Mouse (Mus musculus) skeletal muscle tissue, adult 2 months (tissue): Measurements from ENCODE around the gene Pgc.

Experiments
- DNase-seq: peaks from one replicate; pipeline ENCODE4 v3.0.0-alpha.2; 2012; ENCODE audit warnings: low read depth, low spot score

Gene Pgc

GRCm38 (mm10) chr17:47726566-47726965 is at the start of gene Pgc:
TSS of gene Pgc (plus strand) at chr17:47726842.
- no peak for DNase-seq

GRCm38 (mm10) chr17:47678238-47678637 is 48.4 kb upstream of the Pgc start:
- DNase-seq, result no peak

GRCm38 (mm10) chr17:47678702-47679101 is 47.9 kb upstream of the Pgc start:
- no peak for DNase-seq

GRCm38 (mm10) chr17:47682836-47683235 is 43.8 kb upstream of the Pgc start:
- DNase-seq, result no peak

GRCm38 (mm10) chr17:47687409-47688343 is 39.0 kb upstream of the Pgc start:
- peak; percentile 96 for DNase-seq

GRCm38 (mm10) chr17:47688344-47688607 is 38.4 kb upstream of the Pgc start, which contains the start of gene Tomm6:
TSS of gene Tomm6 (minus strand) at chr17:47688386.
- DNase-seq, result no peak

- no peak for DNase-seq
These were observed 37.8 kb upstream of the Pgc start, which contains the start of gene Frs3 for GRCm38 (mm10) chr17:47688608-47689575. TSS of gene Frs3 (plus strand) at chr17:47689030.

GRCm38 (mm10) chr17:47689894-47690293 is 36.7 kb upstream of the Pgc start:
- no peak for DNase-seq

- DNase-seq, result no peak
These were observed 35.0 kb upstream of the Pgc start for GRCm38 (mm10) chr17:47691650-47692049.

- no peak for DNase-seq
These were observed 32.8 kb upstream of the Pgc start for GRCm38 (mm10) chr17:47693671-47694441.

- DNase-seq, result no peak
These were observed 32.4 kb upstream of the Pgc start, which contains the start of gene Gm21981 for GRCm38 (mm10) chr17:47694442-47694502. TSS of gene Gm21981 (minus strand) at chr17:47694455.

GRCm38 (mm10) chr17:47694503-47695336 is 31.9 kb upstream of the Pgc start, which contains the start of gene Prickle4:
TSS of gene Prickle4 (minus strand) at chr17:47694736.
- peak; percentile 97 for DNase-seq

- no peak for DNase-seq
These were observed 31.3 kb upstream of the Pgc start for GRCm38 (mm10) chr17:47695337-47695710.

GRCm38 (mm10) chr17:47698156-47698555 is 28.5 kb upstream of the Pgc start:
- no peak for DNase-seq

GRCm38 (mm10) chr17:47699055-47699454 is 27.6 kb upstream of the Pgc start:
- no peak for DNase-seq

GRCm38 (mm10) chr17:47701793-47702192 is 24.8 kb upstream of the Pgc start:
- no peak for DNase-seq

GRCm38 (mm10) chr17:47702548-47703345 is 23.9 kb upstream of the Pgc start:
- no peak for DNase-seq

- no peak for DNase-seq
These were observed 23.1 kb upstream of the Pgc start for GRCm38 (mm10) chr17:47703556-47703955.

GRCm38 (mm10) chr17:47704692-47705091 is 21.9 kb upstream of the Pgc start:
- no peak for DNase-seq

- no peak for DNase-seq
These were observed 20.4 kb upstream of the Pgc start for GRCm38 (mm10) chr17:47706196-47706595.
